Mouse (Mus musculus) C2C12 (cell line): ENCODE results near the gene Tekt4.

Source experiments
- CEBPB ChIP-seq: IDR thresholded peaks from one replicate; pipeline ENCODE4 v1.6.1; 2011; ENCODE audit warnings: low read depth, mild to moderate bottlenecking, control low read depth, moderate library complexity
- CTCF ChIP-seq: IDR thresholded peaks from one replicate; pipeline ENCODE4 v1.5.1; 2011; ENCODE audit not compliant: control insufficient read depth, insufficient read depth, insufficient read length
- FOSL1 ChIP-seq: IDR thresholded peaks from one replicate; pipeline ENCODE4 v1.8.0; 2011; ENCODE audit warnings: mild to moderate bottlenecking, low read length; ENCODE audit not compliant: poor library complexity, insufficient read depth, severe bottlenecking
- MAX ChIP-seq: IDR thresholded peaks from one replicate; pipeline ENCODE4 v1.6.1; 2011; ENCODE audit warnings: mild to moderate bottlenecking, control low read depth
- MYOD1 ChIP-seq: IDR thresholded peaks from one replicate; pipeline ENCODE4 v1.6.1; 2011; ENCODE audit warnings: low read depth; ENCODE audit not compliant: control insufficient read depth, insufficient read length
- MYOG ChIP-seq: IDR thresholded peaks from one replicate; pipeline ENCODE4 v1.6.1; 2011; ENCODE audit not compliant: control insufficient read depth, insufficient read length; ENCODE audit errors: extremely low read depth
- USF1 ChIP-seq: IDR thresholded peaks from one replicate; pipeline ENCODE4 v1.6.1; 2011; ENCODE audit warnings: low read depth, mild to moderate bottlenecking, control low read depth, moderate library complexity

DNA sequence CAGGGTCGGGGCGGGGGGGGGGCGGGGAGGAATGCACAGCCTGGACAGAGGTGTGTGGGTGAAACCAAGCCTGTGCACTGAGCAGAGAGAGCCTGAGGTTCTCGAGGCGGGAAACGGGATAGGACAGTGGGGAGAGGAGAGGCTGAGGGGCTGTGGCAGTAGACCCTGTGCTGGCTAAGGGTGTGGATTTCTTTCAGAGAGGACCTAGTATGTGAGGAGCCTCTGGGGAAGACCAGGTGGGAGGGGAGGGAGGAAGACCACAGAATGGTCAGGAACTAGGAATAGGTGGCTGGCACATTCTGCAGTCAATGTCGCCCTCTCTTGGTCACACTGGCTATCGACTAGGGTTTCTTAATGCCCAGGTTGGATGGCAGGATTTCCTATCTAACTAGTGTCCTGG is 15.4 kb downstream of the Tekt4 start:
- TF ChIP-seq CTCF (peak; percentile 61), MYOG (no peak), MAX (no peak), MYOD1 (no peak), CEBPB (no peak), USF1 (no peak), FOSL1 (no peak)
